Mouse (Mus musculus) heart, embryonic 14.5 days (tissue): ENCODE measurements at regions not wholly inside any gene's neighbourhood (a gene's known extent, or its start where the extent isn't known, plus 50 kb on each side); places are given as distances from the start of the nearest gene placed in this dataset.
"Not testable (repeated sequence)": the region's sequence is repeated elsewhere in the genome, so short reads cannot be mapped to it uniquely, and the experiment has no call there.

Experiments
- ATAC-seq: fragments of 200-750 bp; cut with Nextera tagmentation; 2 replicates; pipeline ENCODE4 v1.8.0; 2017; ENCODE audit warnings: low read depth, moderate TSS enrichment; ENCODE audit not compliant: insufficient number of reproducible peaks, insufficient read depth, low FRiP score
- H3K27ac ChIP-seq, 2 experiments: fragments of 200-500 bp in 1 of 2; fragments of 300-500 bp in 1 of 2; sonication (generic) in 1 of 2; replicated peaks in 1 of 2; 2 replicates each; pipeline ENCODE4 v1.5.1; 2012 to 2014; ENCODE audit warnings: low read depth in 2 of 2, low read length in 2 of 2, control low read depth in 1 of 2, mild to moderate bottlenecking in 1 of 2, mixed read lengths in 1 of 2; ENCODE audit not compliant: control insufficient read depth in 1 of 2, insufficient read depth in 1 of 2
- H3K27me3 ChIP-seq: fragments of 300-500 bp; sonication (generic); 2 replicates; pipeline ENCODE4 v1.6.1; 2014; ENCODE audit warnings: mild to moderate bottlenecking, low read length, control low read depth; ENCODE audit not compliant: control insufficient read depth, insufficient read depth
- H3K36me3 ChIP-seq: fragments of 300-500 bp; sonication (generic); 2 replicates; pipeline ENCODE4 v1.6.1; 2014; ENCODE audit warnings: mild to moderate bottlenecking, control low read depth, low read length, mixed read lengths; ENCODE audit not compliant: control insufficient read depth, insufficient read depth
- H3K4me1 ChIP-seq, 2 experiments: fragments of 200-500 bp in 1 of 2; fragments of 300-500 bp in 1 of 2; sonication (generic) in 1 of 2; 2 replicates each; pipeline ENCODE4 v1.6.1; 2012 to 2014; ENCODE audit warnings: low read length in 2 of 2, control low read depth in 1 of 2, mixed read lengths in 1 of 2; ENCODE audit not compliant: control insufficient read depth in 2 of 2, insufficient read depth in 2 of 2
- H3K4me2 ChIP-seq: fragments of 300-500 bp; sonication (generic); 2 replicates; pipeline ENCODE4 v1.6.1; 2014; ENCODE audit warnings: mild to moderate bottlenecking, low read length
- H3K4me3 ChIP-seq, 2 experiments: fragments of 200-500 bp in 1 of 2; fragments of 300-500 bp in 1 of 2; sonication (generic) in 1 of 2; 2 replicates each; pipeline ENCODE4 v1.5.1; 2012 to 2014; ENCODE audit warnings: low read length in 2 of 2, mild to moderate bottlenecking in 2 of 2, control low read depth in 1 of 2, low read depth in 1 of 2, moderate library complexity in 1 of 2; ENCODE audit not compliant: control insufficient read depth in 1 of 2, insufficient read depth in 1 of 2
- H3K9ac ChIP-seq: fragments of 300-500 bp; sonication (generic); 2 replicates; pipeline ENCODE4 v1.6.1; 2014; ENCODE audit warnings: mild to moderate bottlenecking, low read length
- H3K9me3 ChIP-seq: fragments of 300-500 bp; sonication (generic); 2 replicates; pipeline ENCODE4 v1.6.1; 2016; ENCODE audit warnings: low read length, control low read depth; ENCODE audit not compliant: control insufficient read depth
- WGBS: fragments of 180-500 bp; shearing (Covaris S2); extraction: QIAGEN DNeasy Blood & Tissue Kit; methylation state at CpG from one replicate; pipeline ENCODE4 v1.1.7; 2014; 5-methylcytosine and 5-hydroxymethylcytosine counted together

- H3K9me3 ChIP-seq = no peaks in the 10 kb centered on the region
- H3K27ac ChIP-seq = no peak overlapping the region
- no peak overlapping the region for H3K9ac ChIP-seq
- no peaks in the 10 kb centered on the region for H3K36me3 ChIP-seq
- H3K27me3 ChIP-seq = no peaks in the 10 kb centered on the region
- ATAC-seq = no peak
- no peak overlapping the region for H3K4me2 ChIP-seq
- H3K4me3 ChIP-seq = no peak overlapping the region
- 77% methylated on average over 2 of the region's 2 CpGs for WGBS
- no peaks in the 10 kb centered on the region for H3K4me1 ChIP-seq
Observed at GRCm38 (mm10) chr13:52353966-52354365, 177.1 kb downstream of the Diras2 start.

DNA sequence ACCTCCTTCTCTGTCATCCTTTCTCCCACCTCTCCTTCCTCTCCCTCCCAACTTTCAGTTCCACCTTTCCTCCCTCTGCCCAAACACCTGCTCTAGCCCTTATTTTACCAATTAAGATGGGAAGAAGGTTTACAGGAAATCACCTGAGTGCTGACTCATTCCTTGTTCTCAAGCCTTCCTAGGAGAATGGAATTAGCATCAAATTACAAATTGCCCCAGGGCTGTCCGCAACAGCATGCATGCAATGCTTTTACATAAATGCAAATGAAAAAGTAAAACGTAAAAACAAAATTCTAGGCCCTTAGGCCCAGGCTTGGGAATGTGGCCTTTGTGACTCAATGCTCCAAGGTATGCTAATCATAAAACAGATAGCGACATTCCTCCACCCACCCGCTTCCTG, 175.2 kb downstream of the Diras2 start:
- not testable (repeated sequence) for H3K4me3 ChIP-seq, H3K4me1 ChIP-seq, H3K9ac ChIP-seq, H3K4me2 ChIP-seq, H3K9me3 ChIP-seq, H3K27me3 ChIP-seq, H3K27ac ChIP-seq, H3K36me3 ChIP-seq, ATAC-seq
- WGBS = 85% methylated on average over 3 of the region's 4 CpGs

DNA sequence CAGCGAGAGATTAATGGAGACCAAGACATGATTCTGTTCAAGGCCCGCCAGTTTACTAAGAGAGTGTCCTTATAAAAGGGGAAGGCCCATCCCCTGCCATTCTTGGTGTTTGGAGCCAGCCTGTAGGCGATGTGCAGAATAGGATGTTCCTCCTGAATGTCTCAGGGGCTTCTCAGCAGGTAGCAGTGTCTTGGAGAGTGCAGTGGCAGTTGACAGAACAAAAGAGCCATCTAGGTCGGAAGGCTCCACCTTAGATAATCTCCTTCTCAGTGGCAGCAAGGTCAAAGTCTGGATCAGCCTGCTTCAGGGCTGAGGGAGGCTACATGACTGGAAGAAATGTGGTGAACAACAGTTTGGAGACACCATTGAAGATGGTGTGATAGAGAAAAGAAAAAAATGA, 171.7 kb downstream of the Diras2 start:
- H3K27ac ChIP-seq, H3K4me2 ChIP-seq, ATAC-seq, H3K9ac ChIP-seq, H3K9me3 ChIP-seq, H3K4me1 ChIP-seq, H3K36me3 ChIP-seq, H3K4me3 ChIP-seq, H3K27me3 ChIP-seq: not testable (repeated sequence)
- WGBS = 67% methylated on average over 4 of the region's 4 CpGs

- Histone ChIP-seq H3K27ac (no peak overlapping the region), H3K9ac (no peak overlapping the region), H3K4me1 (no peaks in the 10 kb centered on the region), H3K36me3 (no peaks in the 10 kb centered on the region), H3K4me3 (no peak overlapping the region), H3K27me3 (no peaks in the 10 kb centered on the region), H3K4me2 (no peak overlapping the region), H3K9me3 (no peaks in the 10 kb centered on the region)
- ATAC-seq = no peak
- 73% methylated on average over 4 of the region's 4 CpGs for WGBS
Observed at GRCm38 (mm10) chr13:52361177-52361846, 169.8 kb downstream of the Diras2 start.

- H3K4me1 ChIP-seq = no peaks in the 10 kb centered on the region
- 81% methylated on average over 5 of the region's 5 CpGs for WGBS
- H3K27me3 ChIP-seq = no peaks in the 10 kb centered on the region
- no peak overlapping the region for H3K4me3 ChIP-seq
- no peak for ATAC-seq
- H3K4me2 ChIP-seq = no peak overlapping the region
- H3K9me3 ChIP-seq = no peaks in the 10 kb centered on the region
- H3K27ac ChIP-seq = no peak overlapping the region
- H3K36me3 ChIP-seq = no peaks in the 10 kb centered on the region
- H3K9ac ChIP-seq = no peak overlapping the region
Observed at GRCm38 (mm10) chr13:52362266-52362665, 168.8 kb downstream of the Diras2 start.

GRCm38 (mm10) chr13:52369851-52370250, 161.2 kb downstream of the Diras2 start:
- Histone ChIP-seq H3K36me3 (no peaks in the 10 kb centered on the region), H3K27ac (no peak overlapping the region), H3K4me1 (peaks cover 1 to 3% of the 10 kb centered on the region in 2 experiments; a peak in 3 of 4 replicates), H3K4me2 (no peak overlapping the region), H3K27me3 (no peaks in the 10 kb centered on the region), H3K9ac (no peak overlapping the region), H3K4me3 (no peak overlapping the region), H3K9me3 (no peaks in the 10 kb centered on the region)
- no peak for ATAC-seq

DNA sequence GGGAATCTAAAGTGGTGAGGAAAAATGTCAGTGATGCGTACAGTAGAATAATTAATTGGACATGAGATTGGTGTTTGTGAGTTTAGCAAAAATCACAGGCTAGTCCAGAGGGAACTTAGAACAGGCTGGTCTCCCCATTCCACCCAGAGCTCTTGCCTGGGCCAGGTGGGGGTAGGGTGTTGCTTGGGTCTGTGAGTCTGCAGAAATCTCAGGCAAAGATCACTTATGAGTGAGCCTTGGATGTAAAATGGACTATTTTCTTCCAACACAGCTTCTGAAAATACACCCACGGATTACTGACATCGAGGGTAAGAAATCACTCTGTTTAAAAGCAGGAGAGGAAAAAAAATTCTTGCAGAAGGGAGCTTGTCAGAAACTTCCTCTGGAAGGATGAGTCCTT, 159.1 kb downstream of the Diras2 start:
- H3K9ac ChIP-seq = no peak overlapping the region

GRCm38 (mm10) chr13:52374781-52375180, 156.3 kb downstream of the Diras2 start:
- Histone ChIP-seq H3K4me2 (no peak overlapping the region), H3K9ac (no peak overlapping the region), H3K27me3 (no peaks in the 10 kb centered on the region), H3K4me1 (peaks cover 2 to 3% of the 10 kb centered on the region in 2 experiments; a peak in 3 of 4 replicates), H3K4me3 (no peak overlapping the region), H3K9me3 (peaks cover 14% of the 10 kb centered on the region), H3K36me3 (no peaks in the 10 kb centered on the region), H3K27ac (no peak overlapping the region)
- 5% methylated on average over 3 of the region's 3 CpGs for WGBS
- ATAC-seq = no peak

More for the DNA sequence above, 159.1 kb downstream of the Diras2 start:
- no peaks in the 10 kb centered on the region for H3K36me3 ChIP-seq
- no peaks in the 10 kb centered on the region for H3K27me3 ChIP-seq
- no peak overlapping the region for H3K4me2 ChIP-seq
- H3K4me3 ChIP-seq = no peak overlapping the region
- ATAC-seq = no peak
- no peak overlapping the region for H3K27ac ChIP-seq
- 82% methylated on average over 3 of the region's 3 CpGs for WGBS
- H3K4me1 ChIP-seq = peaks cover 2 to 3% of the 10 kb centered on the region in 2 experiments; a peak in 3 of 4 replicates
- H3K9me3 ChIP-seq = no peaks in the 10 kb centered on the region
